Mouse (Mus musculus): Measurements from ENCODE around the gene Ift52.

Gene Ift52

GRCm38 (mm10) chr2:163016916-163017743 lies at the start of gene Ift52:
Gene Ift52 (plus strand): TSS chr2:163017354.
- peak; percentile 84 for DNase-seq (ENCODE audit: low read depth, low spot score)

- no peak for DNase-seq (ENCODE audit: low read depth, low spot score)
Observed at GRCm38 (mm10) chr2:162968357-162968756, 48.8 kb upstream of the Ift52 start.

GRCm38 (mm10) chr2:162969101-162969500 lies 48.1 kb upstream of the Ift52 start:
- DNase-seq (ENCODE audit: low read depth, low spot score): no peak

DNA sequence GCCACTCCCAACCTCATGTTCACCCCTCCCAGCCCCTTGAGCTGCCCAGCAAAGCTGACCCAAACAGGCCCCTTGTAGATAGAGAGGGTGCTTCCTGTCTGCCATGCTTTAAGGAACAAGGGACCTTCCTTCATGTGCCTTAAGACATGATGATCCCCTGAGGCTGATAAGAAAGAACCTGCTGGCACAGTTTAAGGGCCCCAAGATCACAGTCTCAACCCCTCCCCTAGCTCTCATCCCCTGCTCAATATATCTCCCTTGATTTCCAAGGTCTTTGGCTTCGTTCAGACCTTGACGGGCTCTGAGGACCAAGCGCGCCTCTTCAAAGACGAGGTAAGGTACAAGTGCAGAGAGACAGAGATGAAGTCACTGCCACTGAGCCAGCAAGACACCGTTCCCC lies 46.3 kb upstream of the Ift52 start:
- DNase-seq (ENCODE audit: low read depth, low spot score): no peak

DNA sequence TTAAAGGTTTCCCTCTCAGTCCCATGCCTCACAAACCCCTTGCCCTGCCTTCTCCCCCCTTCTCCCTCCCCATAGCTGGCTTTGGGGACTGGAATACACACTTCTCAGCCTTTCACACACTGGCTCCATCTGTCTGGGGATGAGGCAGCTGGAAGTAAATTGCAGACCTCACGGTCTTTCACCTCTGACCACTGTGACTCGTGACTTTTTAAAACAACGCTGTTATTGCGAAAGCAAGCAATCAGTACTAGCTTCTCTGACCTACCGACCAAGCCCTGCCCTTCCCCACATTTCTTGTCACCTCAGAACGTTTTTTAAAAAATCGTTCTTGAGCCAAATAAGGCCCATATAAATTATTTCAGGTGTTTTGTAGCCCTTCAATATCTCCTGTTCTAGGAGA lies 44.4 kb upstream of the Ift52 start:
- DNase-seq (ENCODE audit: low read depth, low spot score): no peak

GRCm38 (mm10) chr2:162973206-162973605 lies 43.9 kb upstream of the Ift52 start:
- DNase-seq (ENCODE audit: low read depth, low spot score): no peak

- DNase-seq (ENCODE audit: low read depth, low spot score): no peak
Observed at GRCm38 (mm10) chr2:162973637-162974036, 43.5 kb upstream of the Ift52 start.

- no peak for DNase-seq (ENCODE audit: low read depth, low spot score)
Observed at GRCm38 (mm10) chr2:162975157-162975775, 41.9 kb upstream of the Ift52 start.

- DNase-seq (ENCODE audit: low read depth, low spot score): no peak
Observed at GRCm38 (mm10) chr2:162976001-162976400, 41.2 kb upstream of the Ift52 start.

DNA sequence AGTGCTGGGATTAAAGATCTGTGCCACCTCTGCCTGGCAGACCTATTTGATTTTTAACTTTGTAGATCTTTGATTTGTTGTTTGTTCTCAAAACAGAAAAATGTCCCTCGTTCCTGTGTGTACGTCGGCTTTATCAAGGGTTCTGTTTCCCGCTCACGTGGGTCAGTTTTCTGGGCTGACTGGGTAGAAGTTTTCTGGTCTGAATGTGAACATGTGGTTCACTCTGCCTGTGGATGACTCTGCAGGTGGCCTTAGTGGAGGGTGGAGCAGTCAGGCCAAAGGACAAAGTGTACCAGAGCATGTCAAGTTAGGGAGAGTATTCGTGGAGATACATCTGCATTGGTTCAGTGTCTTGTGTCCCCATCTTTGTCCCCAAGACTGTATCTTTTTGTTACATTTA lies 32.8 kb upstream of the Ift52 start:
- DNase-seq (ENCODE audit: low read depth, low spot score): no peak

DNA sequence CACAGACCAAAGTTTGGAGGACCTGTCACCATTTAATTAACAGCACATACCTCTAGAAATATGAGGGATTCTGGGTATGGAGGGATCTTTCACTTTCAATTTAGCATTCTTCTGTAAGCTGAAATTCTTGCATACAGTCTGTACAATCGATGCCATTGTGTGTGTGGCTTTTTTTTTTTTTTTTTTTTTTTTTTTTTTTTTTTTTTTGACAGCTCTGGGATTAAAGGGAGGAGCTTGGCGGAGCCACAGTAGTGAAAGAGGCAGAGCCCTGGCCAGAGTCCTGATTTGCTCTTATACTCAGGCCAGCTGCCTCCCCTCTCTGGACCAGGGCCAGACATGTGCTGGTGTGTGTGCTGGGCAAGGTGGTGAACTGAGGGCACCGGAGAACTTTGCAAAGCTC lies 31.2 kb upstream of the Ift52 start:
- DNase-seq (ENCODE audit: low read depth, low spot score): peak; percentile 36

DNA sequence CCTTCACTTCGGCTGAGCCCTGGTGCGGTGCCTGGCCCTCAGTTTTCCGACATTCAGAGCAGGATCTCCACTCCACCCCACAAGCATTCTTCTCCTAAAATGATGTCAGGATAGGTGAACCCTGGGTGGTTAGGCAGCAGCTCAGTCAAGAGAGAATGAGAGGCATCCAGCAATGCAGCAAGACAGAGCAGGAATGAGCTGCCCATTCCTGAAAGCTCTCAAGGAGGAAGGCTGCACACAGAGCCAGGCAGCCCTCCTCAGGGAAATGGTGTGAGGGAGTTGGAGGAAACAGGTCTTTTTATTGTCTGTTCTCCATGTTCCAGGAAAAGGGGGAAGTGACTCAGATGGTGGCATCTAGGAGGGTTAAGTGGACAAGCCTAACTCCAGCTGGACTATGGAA lies 30.4 kb upstream of the Ift52 start:
- DNase-seq (ENCODE audit: low read depth, low spot score): no peak

DNA sequence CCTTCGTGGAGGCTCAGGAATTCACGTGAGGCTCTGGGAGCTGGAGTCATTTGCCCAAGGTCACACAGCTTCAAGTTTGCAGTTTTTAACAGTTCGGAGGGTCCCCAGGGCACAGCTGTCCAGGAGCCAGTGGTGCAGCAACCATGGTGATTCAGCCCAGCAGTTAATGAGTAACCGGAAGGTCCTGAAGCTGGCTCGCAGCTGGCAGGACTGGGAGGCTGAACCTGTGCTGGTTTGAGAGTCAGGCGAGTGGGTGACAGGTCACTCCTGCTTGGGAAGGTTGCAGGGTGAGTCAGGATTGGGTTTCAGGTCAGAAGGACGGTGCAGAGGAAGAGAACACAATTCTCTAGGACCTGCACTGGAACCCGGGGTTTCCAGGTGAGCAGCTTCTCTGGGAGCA lies 29.9 kb upstream of the Ift52 start, which contains the start of gene Sgk2:
Gene Sgk2, plus strand, starts transcription at position 113 of the 400 bp plus-strand sequence.
- no peak for DNase-seq (ENCODE audit: low read depth, low spot score)

- DNase-seq (ENCODE audit: low read depth, low spot score): no peak
Observed at GRCm38 (mm10) chr2:162988235-162988634, 28.9 kb upstream of the Ift52 start.

DNA sequence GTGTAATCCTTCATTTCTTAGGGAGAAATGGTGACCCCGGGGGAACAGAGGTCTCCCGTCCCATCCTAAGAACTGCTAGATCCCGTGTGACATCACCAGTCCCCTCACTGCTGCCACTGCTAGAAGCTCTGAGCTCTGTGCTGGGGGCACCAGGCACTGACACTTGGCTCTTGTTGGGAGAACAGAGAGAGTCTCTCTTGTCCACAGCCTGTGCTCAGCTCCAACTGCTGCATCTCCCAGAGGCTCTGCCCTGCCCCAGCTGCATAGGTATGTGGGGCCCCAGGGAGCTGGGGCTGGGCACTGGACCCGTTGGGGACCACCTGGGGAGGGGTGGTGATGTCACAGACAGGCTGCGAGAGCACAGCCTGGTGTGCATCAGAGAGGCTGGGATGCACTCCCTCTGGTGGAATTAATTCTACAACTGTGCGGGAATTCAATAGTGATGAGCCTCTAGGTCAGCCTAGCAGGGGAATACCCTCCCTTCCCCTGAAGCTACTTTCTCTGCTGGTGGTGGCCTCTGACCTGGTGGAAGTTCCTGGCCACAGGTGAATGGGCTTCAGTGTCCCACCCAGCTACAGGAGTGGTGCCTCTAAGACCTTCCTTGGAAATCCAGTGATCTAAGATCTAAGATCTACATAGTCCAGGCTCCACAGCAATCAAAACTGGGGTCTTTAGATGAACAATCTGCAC lies 25.6 kb upstream of the Ift52 start:
- no peak for DNase-seq (ENCODE audit: low read depth, low spot score)

DNA sequence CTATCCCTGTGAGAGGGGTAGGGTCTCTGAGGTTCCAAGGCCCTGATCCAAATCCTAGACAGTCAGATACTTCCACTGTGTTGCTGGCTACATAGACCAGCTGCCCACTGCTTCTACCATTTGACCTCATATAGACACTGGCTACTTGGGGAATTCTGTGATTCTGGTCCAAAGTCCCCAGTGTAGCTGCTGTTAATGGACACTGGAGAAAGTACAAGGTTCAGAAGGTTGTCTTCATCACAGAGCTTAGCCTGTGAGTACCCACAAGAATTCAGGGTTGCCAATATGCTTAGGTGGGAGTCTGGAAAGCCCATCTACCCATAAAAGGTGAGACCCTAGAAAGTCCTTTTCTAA lies 25.1 kb upstream of the Ift52 start:
- DNase-seq (ENCODE audit: low read depth, low spot score): no peak

- DNase-seq (ENCODE audit: low read depth, low spot score): no peak
Observed at GRCm38 (mm10) chr2:162993881-162994616, 23.1 kb upstream of the Ift52 start.

DNA sequence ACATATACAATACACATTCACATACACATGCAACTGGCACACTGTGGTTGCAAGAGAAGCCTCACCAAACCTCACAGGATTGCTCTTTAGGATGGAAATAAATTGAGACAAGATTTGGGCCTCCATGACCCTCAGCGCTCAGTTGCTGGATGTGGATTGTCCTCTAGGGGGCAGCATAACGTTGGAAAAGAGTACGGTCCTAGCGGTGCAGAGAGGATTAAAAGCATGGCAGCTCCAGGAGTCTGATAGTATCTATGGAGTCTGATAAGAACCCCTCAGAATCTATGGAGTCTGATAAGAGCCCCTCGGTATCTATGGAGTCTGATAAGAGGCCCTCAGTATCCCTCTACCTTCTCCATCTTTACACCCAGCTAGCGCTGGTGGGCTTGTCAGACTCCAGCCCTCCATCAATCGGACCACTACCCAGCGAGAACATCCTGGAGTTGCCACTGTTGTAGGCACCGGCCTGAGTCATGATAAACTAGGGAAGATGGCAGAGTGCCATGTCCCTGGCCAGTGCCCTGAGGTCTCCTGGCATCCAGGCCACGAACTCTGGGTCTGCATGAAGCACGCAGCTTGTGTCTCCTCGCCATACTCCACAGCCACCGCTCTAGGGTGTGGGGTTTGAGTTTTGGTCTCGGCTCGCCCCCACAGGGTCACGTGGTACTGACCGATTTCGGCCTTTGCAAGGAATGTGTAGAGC lies 18.5 kb upstream of the Ift52 start:
- DNase-seq (ENCODE audit: low read depth, low spot score): peak; percentile 74

DNA sequence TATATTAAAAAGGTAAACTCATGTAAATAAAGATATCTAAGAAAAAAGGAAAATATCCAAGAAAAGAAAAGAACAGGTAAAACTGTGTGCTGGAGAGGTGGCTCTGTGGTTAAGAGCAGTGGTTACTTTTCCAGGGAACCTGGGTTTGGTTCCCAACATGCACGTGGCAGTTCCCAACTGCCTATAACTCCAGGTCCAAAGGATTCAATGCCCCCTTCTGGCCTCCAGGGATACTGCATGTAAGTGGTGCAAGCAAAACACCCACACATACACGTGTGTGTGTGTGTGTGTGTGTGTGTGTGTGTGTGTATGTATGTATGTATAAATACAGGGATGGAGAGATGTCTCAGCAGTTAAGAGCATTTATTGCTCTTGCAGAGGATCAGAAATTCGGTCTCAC lies 17.4 kb upstream of the Ift52 start:
- no peak for DNase-seq (ENCODE audit: low read depth, low spot score)

GRCm38 (mm10) chr2:163001071-163001470 lies 16.1 kb upstream of the Ift52 start:
- DNase-seq (ENCODE audit: low read depth, low spot score): no peak

DNA sequence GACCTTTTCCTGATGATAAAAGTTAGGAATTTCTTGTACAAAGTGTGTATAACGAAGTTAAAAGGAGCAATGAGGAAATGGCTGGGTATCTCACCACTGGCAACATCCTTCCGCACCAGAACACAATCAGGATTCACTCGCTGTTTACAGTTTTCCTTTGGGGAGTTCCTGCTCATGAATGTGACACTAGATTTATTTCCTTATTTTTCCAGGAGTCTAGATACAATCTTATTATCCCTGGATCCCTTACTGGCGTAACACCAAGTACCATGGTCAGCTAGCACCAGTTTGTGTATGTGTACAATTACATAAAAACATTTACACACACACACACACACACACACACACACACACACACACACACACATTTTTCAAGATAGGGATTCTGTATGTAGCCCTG lies 9.9 kb upstream of the Ift52 start:
- DNase-seq (ENCODE audit: low read depth, low spot score): no peak

Data from retina, postnatal 7 days (tissue).